Mouse (Mus musculus): ENCODE measurements at regions not wholly inside any gene's neighbourhood (a gene's known extent, or its start where the extent isn't known, plus 50 kb on each side); places are given as distances from the start of the nearest gene placed in this dataset.
A peak's percentile ranks its signal among the peaks of the same experiment; 100 is the strongest.

DNA sequence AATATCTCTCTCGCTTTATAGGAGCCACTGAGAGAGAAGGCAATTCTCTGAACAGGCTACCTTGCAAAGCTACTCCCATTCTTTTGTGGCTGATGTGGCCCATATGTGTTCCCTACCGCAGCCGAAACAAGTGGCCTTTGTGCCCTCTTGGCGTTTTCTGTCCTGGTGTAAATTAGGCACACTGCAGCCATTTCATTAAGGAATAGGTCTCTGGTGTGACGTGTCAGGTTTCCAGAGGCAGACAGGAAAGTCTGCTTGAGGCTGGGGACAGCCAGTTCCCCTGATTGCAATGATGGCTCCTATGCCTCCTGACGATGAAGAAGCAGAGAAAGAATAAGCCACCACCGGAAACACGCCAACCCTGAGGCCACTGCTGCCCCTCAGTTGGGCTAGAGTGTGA lies 59.3 kb upstream of the Bcor start:
- 53% methylated on average over 8 of the region's 8 CpGs for WGBS

DNA sequence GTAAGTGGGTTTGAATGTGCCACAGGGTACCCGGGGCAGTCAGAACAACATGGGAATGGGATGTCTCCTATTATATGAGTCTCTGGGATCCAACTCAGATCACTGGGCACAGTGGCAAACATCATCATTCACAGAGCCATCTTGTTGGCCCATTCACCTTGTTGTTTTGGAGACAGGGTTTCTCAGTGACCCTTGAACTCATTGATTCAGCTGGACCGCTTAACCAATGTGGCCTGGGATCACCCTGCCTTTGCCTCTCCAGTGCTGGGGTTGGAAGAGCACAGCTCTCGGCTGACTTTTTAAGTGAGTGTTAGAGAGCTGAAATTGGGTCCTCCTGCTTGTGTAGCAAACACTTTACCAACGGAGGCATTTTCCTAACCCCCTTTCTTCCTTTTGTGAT lies 64.2 kb upstream of the Bcor start:
- Histone ChIP-seq H3K4me2 (replicated peaks) (no peak overlapping the region), H3K9ac (replicated peaks) (no peak overlapping the region), H3K4me3 (no peak overlapping the region), H3K9me3 (no peaks in the 10 kb centered on the region), H3K36me3 (no peaks in the 10 kb centered on the region), H3K27ac (replicated peaks) (no peak overlapping the region), H3K4me1 (peaks cover 5% of the 10 kb centered on the region; the same call in 1 of the 2 replicates), H3K27me3 (no peaks in the 10 kb centered on the region)
- 72% methylated on average over 4 of the region's 4 CpGs for WGBS
- no peak for ATAC-seq (replicated peaks)

More for the DNA sequence above, 59.3 kb upstream of the Bcor start:
- no peaks in the 10 kb centered on the region for H3K36me3 ChIP-seq
- no peaks in the 10 kb centered on the region for H3K9me3 ChIP-seq
- H3K4me2 ChIP-seq (replicated peaks), result no peak overlapping the region
- no peak overlapping the region for H3K27ac ChIP-seq (replicated peaks)
- ATAC-seq (replicated peaks), result no peak
- no peak overlapping the region for H3K9ac ChIP-seq (replicated peaks)
- H3K4me3 ChIP-seq, result no peak overlapping the region
- H3K4me1 ChIP-seq, result no peaks in the 10 kb centered on the region
- H3K27me3 ChIP-seq, result no peaks in the 10 kb centered on the region

DNA sequence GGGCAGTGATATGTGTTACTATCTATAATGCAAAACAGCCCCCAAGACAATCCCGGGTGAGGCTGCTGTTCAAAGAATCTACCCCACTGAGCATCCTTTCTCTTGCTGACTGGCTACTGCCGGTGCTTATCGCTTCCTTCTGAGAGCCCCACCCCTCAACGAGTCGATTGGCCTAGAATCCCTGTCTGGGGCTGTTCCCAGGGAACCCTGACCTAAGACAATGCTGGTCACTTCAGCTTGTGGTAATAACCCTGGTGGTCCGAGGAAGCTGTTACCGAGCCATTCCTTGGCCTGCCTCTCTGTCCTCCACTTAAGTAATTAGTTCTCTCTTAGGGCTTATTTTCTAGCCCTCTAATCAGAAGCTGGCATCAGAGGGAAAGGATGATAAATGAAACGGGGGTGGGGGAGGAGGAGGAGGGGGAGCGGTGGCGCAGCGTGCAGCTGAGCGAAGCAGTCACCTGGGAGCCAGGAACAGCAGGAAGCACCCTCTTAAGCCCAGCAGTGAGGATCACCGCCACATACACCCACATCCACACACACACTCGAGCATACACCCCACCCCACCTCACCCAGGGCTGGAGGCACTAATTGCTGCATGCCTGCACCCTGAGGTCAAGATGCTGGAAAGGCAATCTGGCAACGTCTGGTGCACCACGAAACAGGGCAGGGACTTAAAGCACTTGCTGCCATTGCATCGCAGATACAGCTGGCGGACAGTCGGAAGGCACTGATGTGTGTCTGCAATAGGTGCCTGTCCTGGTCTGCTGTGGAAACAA lies 65.1 kb upstream of the Bcor start:
- Histone ChIP-seq H3K4me1 (peaks cover 5% of the 10 kb centered on the region; the same call in 1 of the 2 replicates), H3K9ac (replicated peaks) (no peak overlapping the region), H3K4me3 (peak overlapping the region; percentile 13; the same call in 1 of the 2 replicates), H3K36me3 (no peaks in the 10 kb centered on the region), H3K9me3 (no peaks in the 10 kb centered on the region), H3K27ac (replicated peaks) (no peak overlapping the region), H3K4me2 (replicated peaks) (peak overlapping the region; percentile 37), H3K27me3 (no peaks in the 10 kb centered on the region)
- ATAC-seq (replicated peaks), result no peak; the same call in 1 of the 2 replicates
- 14% methylated on average over 19 of the region's 19 CpGs for WGBS

DNA sequence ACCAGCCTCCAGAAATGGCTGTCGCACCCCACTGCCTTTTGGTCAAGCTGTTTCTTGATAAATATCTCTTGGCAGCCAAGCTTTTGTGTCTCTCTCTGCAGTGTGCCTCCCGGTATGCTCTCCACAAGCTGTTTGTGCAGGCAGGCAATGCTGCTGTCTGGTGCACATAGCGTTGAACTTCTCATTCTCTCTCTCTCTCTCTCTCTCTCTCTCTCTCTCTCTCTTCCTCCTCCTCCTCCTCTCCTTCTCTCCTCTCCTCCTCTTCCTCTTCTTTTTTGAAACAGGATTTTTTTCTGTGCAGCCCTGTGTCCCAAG lies 65.7 kb upstream of the Bcor start:
- no peak overlapping the region for H3K9ac ChIP-seq (replicated peaks)
- H3K27ac ChIP-seq (replicated peaks), result no peak overlapping the region
- no peaks in the 10 kb centered on the region for H3K9me3 ChIP-seq
- no peak for ATAC-seq (replicated peaks)
- peak overlapping the region; percentile 37 for H3K4me2 ChIP-seq (replicated peaks)
- no peaks in the 10 kb centered on the region for H3K27me3 ChIP-seq
- whole genome bisulfite sequencing, result 38% methylated on average over 3 of the region's 3 CpGs
- no peaks in the 10 kb centered on the region for H3K36me3 ChIP-seq
- peaks cover 5% of the 10 kb centered on the region; the same call in 1 of the 2 replicates for H3K4me1 ChIP-seq
- H3K4me3 ChIP-seq, result no peak overlapping the region; the same call in 1 of the 2 replicates

DNA sequence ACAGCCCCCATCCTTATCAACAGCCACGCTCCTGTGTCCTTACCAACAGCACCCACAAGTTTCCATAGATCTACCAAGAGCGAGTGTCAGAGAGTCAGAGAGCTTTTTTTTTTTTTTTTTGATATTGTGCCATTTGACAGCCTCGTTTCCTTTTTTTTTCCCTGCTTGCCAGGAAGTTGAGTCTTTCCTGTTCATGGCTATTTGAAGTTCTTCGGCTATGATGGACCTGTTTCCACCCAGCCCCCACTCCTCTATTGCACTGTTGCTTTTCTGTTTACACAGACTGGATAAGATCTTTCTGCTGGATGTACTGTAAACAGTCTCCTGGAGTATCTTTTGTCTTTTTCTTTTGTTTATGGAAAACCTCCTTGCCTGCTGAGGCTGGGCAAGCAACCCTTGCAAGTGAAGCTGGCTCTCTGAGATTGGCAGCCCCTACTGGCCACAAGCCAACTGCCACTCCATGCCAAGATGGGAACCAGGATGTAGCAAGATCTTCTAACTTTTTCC lies 80.4 kb upstream of the Bcor start:
- Histone ChIP-seq H3K4me3 (no peak overlapping the region), H3K27me3 (no peaks in the 10 kb centered on the region), H3K36me3 (no peaks in the 10 kb centered on the region), H3K4me2 (replicated peaks) (no peak overlapping the region), H3K9ac (replicated peaks) (no peak overlapping the region), H3K27ac (replicated peaks) (no peak overlapping the region), H3K9me3 (no peaks in the 10 kb centered on the region), H3K4me1 (peaks cover 5% of the 10 kb centered on the region; the same call in 1 of the 2 replicates)
- ATAC-seq (replicated peaks), result no peak
- WGBS, result 46% methylated on average over 4 of the region's 4 CpGs

DNA sequence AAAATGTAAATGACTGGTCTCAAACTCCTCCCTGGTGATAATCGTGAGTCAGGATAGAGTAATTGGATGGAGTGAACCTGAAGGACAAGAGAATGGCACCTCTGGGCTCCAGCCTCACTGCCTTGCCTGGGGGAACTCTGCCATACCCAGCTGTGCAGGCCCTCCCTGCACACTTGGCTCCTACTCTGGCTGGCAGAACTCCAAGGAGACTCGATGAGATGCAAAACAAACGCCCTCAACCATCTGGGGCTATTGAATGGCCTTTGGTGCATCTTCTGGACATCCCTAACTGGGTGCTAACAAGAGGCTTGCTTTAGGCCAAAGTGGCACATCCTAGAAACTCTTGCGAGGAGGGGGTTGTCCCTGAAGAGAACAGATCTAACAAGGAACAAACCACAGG lies 81.6 kb upstream of the Bcor start:
- no peak overlapping the region for H3K4me2 ChIP-seq (replicated peaks)
- no peaks in the 10 kb centered on the region for H3K36me3 ChIP-seq
- H3K4me1 ChIP-seq, result peaks cover 5% of the 10 kb centered on the region; the same call in 1 of the 2 replicates
- H3K9me3 ChIP-seq, result no peaks in the 10 kb centered on the region
- H3K27ac ChIP-seq (replicated peaks), result no peak overlapping the region
- 31% methylated on average over 4 of the region's 4 CpGs for WGBS
- no peaks in the 10 kb centered on the region for H3K27me3 ChIP-seq
- no peak overlapping the region for H3K4me3 ChIP-seq
- no peak overlapping the region for H3K9ac ChIP-seq (replicated peaks)
- no peak for ATAC-seq (replicated peaks)

DNA sequence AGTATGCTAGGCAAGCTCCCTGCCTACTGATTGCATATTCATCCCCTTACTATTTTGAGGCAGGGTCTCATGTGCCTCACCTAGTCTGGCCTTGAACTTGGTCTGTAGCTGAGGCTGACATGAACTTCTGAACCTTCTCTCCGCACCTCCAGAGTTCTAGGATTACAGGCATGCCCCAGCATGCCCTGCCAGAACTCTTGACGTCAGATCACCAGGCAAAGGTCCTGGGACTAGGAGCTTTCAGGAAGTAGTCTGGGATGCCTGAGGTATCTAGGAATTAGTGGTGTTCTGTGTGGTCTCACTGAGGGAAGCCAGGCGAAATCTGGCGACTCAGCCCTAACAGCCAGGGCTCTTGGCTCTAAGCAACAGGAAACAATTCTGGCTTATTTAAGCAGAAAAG lies 88.9 kb upstream of the Bcor start:
- H3K36me3 ChIP-seq, result no peaks in the 10 kb centered on the region
- no peaks in the 10 kb centered on the region for H3K27me3 ChIP-seq
- no peak for ATAC-seq (replicated peaks)
- H3K4me2 ChIP-seq (replicated peaks), result no peak overlapping the region
- WGBS, result 68% methylated on average over 4 of the region's 4 CpGs
- no peak overlapping the region for H3K27ac ChIP-seq (replicated peaks)
- no peak overlapping the region for H3K9ac ChIP-seq (replicated peaks)
- H3K4me3 ChIP-seq, result no peak overlapping the region
- peaks cover 9% of the 10 kb centered on the region; the same call in 1 of the 2 replicates for H3K4me1 ChIP-seq
- no peaks in the 10 kb centered on the region for H3K9me3 ChIP-seq

DNA sequence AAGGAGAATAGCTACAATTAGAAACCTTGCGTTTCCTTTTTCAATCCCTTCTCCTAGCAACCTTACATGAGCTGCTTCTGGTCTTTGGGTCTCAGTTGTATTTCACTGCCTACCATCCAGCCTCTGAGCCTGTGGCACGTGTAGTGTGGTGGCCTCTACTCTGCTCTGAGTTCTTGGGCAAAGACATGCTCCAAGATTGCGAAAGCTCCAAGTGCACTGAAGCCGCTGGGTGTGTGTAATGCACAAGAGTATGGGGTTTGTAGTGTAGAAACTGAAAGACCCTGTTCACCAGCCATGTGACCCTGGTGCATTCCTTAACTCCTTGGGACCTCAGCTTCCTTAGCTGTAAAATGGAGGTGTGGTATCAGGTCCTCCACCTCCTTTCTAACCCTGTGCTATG lies 89.8 kb upstream of the Bcor start:
- no peak for ATAC-seq (replicated peaks)
- peaks cover 9% of the 10 kb centered on the region; the same call in 1 of the 2 replicates for H3K4me1 ChIP-seq
- H3K27ac ChIP-seq (replicated peaks), result no peak overlapping the region
- H3K9me3 ChIP-seq, result no peaks in the 10 kb centered on the region
- no peaks in the 10 kb centered on the region for H3K36me3 ChIP-seq
- H3K4me3 ChIP-seq, result no peak overlapping the region
- no peak overlapping the region for H3K9ac ChIP-seq (replicated peaks)
- H3K27me3 ChIP-seq, result no peaks in the 10 kb centered on the region
- no peak overlapping the region for H3K4me2 ChIP-seq (replicated peaks)
- 78% methylated on average over 4 of the region's 4 CpGs for WGBS

DNA sequence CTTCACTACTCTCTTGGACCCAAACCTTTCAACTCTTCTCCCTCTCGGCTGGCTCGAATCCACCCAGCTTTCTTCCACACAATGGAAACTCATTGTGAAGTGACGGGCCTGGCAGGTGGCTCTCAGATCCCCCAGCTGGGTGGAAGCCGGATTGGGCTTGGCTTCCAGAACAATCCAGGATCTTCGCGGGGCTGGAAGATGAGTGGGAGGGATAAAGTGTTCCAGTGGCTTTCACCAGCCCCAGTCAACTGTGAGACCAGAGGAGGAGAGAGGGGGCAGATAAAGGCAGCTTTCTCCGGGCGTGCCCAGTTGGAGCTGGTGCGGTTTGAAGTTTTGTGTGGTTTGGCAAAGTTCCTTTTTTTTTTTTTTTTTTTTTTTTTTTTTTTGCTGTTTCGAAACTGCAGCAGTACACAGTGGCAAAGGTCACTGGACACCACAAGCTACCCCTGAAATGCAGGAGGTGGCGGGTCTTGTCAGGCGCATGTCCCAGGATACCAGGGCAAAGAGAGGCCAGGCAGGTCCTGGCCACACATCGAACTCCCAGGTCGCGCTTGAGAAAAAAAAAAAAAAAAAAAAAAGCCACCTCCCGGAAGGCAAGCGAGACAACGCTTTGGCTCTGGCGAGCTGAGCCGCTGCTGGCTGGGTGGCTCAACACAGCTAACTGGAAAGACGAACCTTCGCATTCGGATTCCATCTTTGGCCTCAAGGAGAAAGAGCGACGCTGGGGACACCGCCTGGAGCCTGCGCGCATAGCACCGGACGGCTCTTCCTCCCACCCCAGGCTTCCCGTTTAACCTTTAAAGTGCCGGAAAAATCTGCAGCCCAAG lies 91.9 kb upstream of the Bcor start:
- Histone ChIP-seq H3K4me3 (peak overlapping the region; percentile 31), H3K9ac (replicated peaks) (0 out of 2 replicates have a peak overlapping the region, but pooled peaks have one; percentile 19), H3K27ac (replicated peaks) (no peak overlapping the region), H3K4me1 (peaks cover 9% of the 10 kb centered on the region; the same call in 1 of the 2 replicates), H3K9me3 (no peaks in the 10 kb centered on the region), H3K27me3 (no peaks in the 10 kb centered on the region), H3K4me2 (replicated peaks) (peak overlapping the region; percentile 51), H3K36me3 (no peaks in the 10 kb centered on the region)
- 13% methylated on average over 31 of the region's 32 CpGs for WGBS
- ATAC-seq (replicated peaks), result peak; percentile 87

DNA sequence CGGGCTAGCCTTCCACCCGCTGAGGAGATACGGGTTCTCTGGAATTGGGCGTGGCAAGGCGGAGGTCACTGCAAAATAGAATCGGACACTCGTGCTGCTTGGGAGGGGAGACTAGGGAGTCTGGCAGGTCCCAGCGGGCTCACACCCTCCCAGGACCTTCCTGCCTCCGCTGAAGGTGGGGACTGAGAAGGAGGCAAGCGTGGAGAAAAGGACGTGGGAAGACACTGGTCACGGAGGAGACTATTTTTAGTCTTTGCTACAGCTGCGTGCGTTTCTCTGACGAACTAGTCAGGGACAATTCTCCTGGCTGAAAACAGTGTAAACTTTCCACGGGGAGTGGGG lies 92.5 kb upstream of the Bcor start:
- peaks cover 9% of the 10 kb centered on the region; the same call in 1 of the 2 replicates for H3K4me1 ChIP-seq
- peak overlapping the region; percentile 31 for H3K4me3 ChIP-seq
- no peaks in the 10 kb centered on the region for H3K9me3 ChIP-seq
- no peaks in the 10 kb centered on the region for H3K27me3 ChIP-seq
- H3K4me2 ChIP-seq (replicated peaks), result peak overlapping the region; percentile 51
- WGBS, result 11% methylated on average over 16 of the region's 16 CpGs
- ATAC-seq (replicated peaks), result peak; percentile 19; the same call in 1 of the 2 replicates
- H3K27ac ChIP-seq (replicated peaks), result no peak overlapping the region
- H3K36me3 ChIP-seq, result no peaks in the 10 kb centered on the region
- 0 out of 2 replicates have a peak overlapping the region, but pooled peaks have one; percentile 19 for H3K9ac ChIP-seq (replicated peaks)

DNA sequence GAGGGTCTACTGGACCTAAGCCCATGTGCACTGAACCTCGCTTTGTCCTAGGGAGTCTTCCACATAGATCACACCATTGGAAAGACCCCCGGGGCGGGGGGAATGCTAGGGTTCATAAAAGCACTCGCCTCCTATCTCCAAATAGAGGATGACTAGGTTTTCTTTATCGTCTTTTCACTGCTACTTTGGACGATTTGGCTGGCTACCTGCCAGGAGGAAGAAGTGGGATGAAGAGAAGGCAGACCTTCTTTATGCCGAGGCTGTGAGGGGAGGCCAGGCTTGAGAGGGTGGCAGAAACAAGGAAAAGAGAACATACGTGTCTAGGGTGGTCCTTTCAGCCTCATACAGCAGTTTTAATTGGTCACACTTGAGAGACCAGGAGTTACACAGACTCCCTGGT lies 96.6 kb upstream of the Bcor start:
- 61% methylated on average over 8 of the region's 8 CpGs for WGBS
- Histone ChIP-seq H3K4me1 (peaks cover 8% of the 10 kb centered on the region; the same call in 1 of the 2 replicates), H3K27me3 (no peaks in the 10 kb centered on the region), H3K9me3 (no peaks in the 10 kb centered on the region), H3K9ac (replicated peaks) (no peak overlapping the region), H3K4me2 (replicated peaks) (no peak overlapping the region), H3K36me3 (no peaks in the 10 kb centered on the region), H3K27ac (replicated peaks) (no peak overlapping the region), H3K4me3 (no peak overlapping the region)
- ATAC-seq (replicated peaks), result no peak

DNA sequence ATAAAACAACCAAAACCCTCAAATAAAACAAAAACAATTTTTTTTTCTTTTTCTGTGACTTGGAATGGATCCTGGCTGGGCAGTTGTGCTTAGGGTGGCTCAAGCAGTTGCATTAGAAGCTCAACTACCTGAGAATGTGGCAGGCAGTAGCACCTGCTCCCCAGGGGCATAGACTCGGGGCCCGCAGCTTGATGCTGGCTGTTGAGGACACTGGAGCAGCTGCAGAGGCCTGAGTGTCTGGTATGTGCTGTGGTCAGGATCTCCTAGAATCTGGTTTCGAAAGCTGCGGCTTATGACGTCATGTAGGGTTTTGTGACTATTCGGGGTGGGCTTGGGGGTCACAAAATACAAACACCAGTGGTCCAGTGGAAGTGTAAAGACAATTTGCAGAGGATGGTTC lies 103.7 kb upstream of the Bcor start:
- Histone ChIP-seq H3K27me3 (no peaks in the 10 kb centered on the region), H3K4me3 (no peak overlapping the region), H3K27ac (replicated peaks) (no peak overlapping the region), H3K9ac (replicated peaks) (no peak overlapping the region), H3K4me2 (replicated peaks) (no peak overlapping the region), H3K4me1 (no peaks in the 10 kb centered on the region), H3K9me3 (no peaks in the 10 kb centered on the region), H3K36me3 (no peaks in the 10 kb centered on the region)
- ATAC-seq (replicated peaks), result no peak
- 81% methylated on average over 6 of the region's 6 CpGs for WGBS

Data from forebrain, embryonic 15.5 days (tissue).